22 mouse cellular contexts compared by ENCODE assay signal in the genomic region with DNA sequence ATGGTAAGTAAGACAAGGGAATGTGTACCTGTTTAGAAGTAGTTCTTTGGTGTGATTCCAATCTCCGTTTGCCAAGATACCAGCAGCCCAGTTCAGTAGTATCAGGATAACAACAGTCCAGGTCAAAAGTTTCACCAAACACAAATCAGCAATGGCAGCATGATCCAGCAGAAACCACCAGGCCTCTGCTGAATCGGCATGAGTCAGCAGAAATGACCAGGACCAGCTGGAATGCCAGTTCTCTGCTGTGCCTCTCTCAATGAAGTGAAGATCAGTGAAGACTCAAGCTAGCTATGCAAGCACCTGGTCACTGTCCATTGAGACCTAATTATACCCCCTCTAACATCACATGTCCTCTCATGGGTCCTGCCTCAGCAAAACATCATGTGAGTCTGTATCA. TPM values are rescaled to one million over a fixed set of nuclear protein-coding genes. Genes with fewer than 3 reads are reported as not detected.
DNase-seq lines count a peak whose midpoint lies in the region; ATAC-seq and TF ChIP-seq lines count a peak whose summit lies in the region.
"Had no signal": no experiment of that assay in that cellular context is flagged by ENCODE, and none has a peak within 500 bp of the region (broad histone marks: within the 10 kb centered on the region; RNA-seq: fewer than 3 reads in every experiment).

No protein-coding gene starts in this region.

- H3K27ac ChIP-seq in liver, embryonic 13.5 days, result no peak overlapping the region
- no peak overlapping the region for H3K27ac ChIP-seq in liver, embryonic 11.5 days (ENCODE audit: low read depth, low read length)
- H3K27ac ChIP-seq in ES-Bruce4 (ENCODE audit: insufficient read depth, low read length), result no peak overlapping the region
- H3K27ac ChIP-seq: embryonic facial prominence, embryonic 13.5 days; forebrain, embryonic 12.5 days; gastrocnemius, adult 2 months; hindbrain, embryonic 10.5 days; hindbrain, embryonic 14.5 days; intestine, embryonic 15.5 days had no signal

- peak; percentile 67; the same call in 1 of the 2 replicates for TF ChIP-seq EP300 in ES-Bruce4 (IDR thresholded peaks at IDR 0.05; ENCODE audit: insufficient read depth, low read depth, low read length)

- H3K4me1 ChIP-seq in liver, embryonic 13.5 days (replicated peaks), result no peaks in the 10 kb centered on the region
- no peaks in the 10 kb centered on the region for H3K4me1 ChIP-seq in liver, embryonic 11.5 days (replicated peaks; ENCODE audit: control insufficient read depth, insufficient read depth, low read length)
- no peaks in the 10 kb centered on the region for H3K4me1 ChIP-seq in ES-Bruce4 (ENCODE audit: control insufficient read depth, insufficient read depth, low read length)
- H3K4me1 ChIP-seq: intestine, embryonic 15.5 days had no signal

- H3K4me2 ChIP-seq in liver, embryonic 13.5 days, result no peak overlapping the region
- H3K4me2 ChIP-seq in liver, embryonic 11.5 days, result no peak overlapping the region
- H3K4me2 ChIP-seq: embryonic facial prominence, embryonic 13.5 days; forebrain, embryonic 12.5 days; heart, embryonic 12.5 days; hindbrain, embryonic 14.5 days; intestine, embryonic 15.5 days had no signal

- H3K27me3 ChIP-seq in liver, embryonic 13.5 days, result no peaks in the 10 kb centered on the region
- no peaks in the 10 kb centered on the region for H3K27me3 ChIP-seq in liver, embryonic 11.5 days (replicated peaks; ENCODE audit: control insufficient read depth, insufficient read depth, low read length)
- H3K27me3 ChIP-seq in ES-Bruce4 (ENCODE audit: control insufficient read depth, insufficient read depth, low read length, poor library complexity, severe bottlenecking), result no peaks in the 10 kb centered on the region
- H3K27me3 ChIP-seq: embryonic facial prominence, embryonic 13.5 days; Patski had no signal

- TF ChIP-seq CTCF in ES-Bruce4 (IDR thresholded peaks at IDR 0.05; ENCODE audit: low read depth, low read length), result no peak

- no peak overlapping the region for H3K9ac ChIP-seq in liver, embryonic 13.5 days
- H3K9ac ChIP-seq in liver, embryonic 11.5 days (ENCODE audit: low read depth, low read length), result no peak overlapping the region
- H3K9ac ChIP-seq in ES-Bruce4 (ENCODE audit: low read depth, poor library complexity, severe bottlenecking), result no peak overlapping the region
- H3K9ac ChIP-seq: embryonic facial prominence, embryonic 13.5 days; forebrain, embryonic 12.5 days; heart, embryonic 12.5 days; hindbrain, embryonic 14.5 days; intestine, embryonic 15.5 days had no signal

- 64% methylated on average over 2 of the region's 2 CpGs for WGBS in liver, embryonic 13.5 days (ENCODE audit: insufficient replicate concordance)
- WGBS in liver, embryonic 11.5 days, result 87% methylated on average over 2 of the region's 2 CpGs

- DNase-seq in liver, embryonic 13.5 days, result peak; percentile 15
- DNase-seq in liver, embryonic 11.5 days (ENCODE audit: low spot score), result no peak
- DNase-seq in R1 (ENCODE audit: low read depth, low spot score), result peak; percentile 50
- no peak for DNase-seq in frontal cortex, postnatal 25 days (ENCODE audit: low spot score in 2 of 2)
- DNase-seq in right cerebral cortex, postnatal 25 days, result no peak
- DNase-seq: adrenal gland, postnatal 14 days; cerebellum, adult 18-20 months; cerebellum, adult 9-11 months; cerebellum, postnatal 36 days; gastrocnemius, adult 2 months; gastrocnemius, postnatal 25 days had no signal

- H3K9me3 ChIP-seq in liver, embryonic 13.5 days (replicated peaks), result no peaks in the 10 kb centered on the region
- no peaks in the 10 kb centered on the region for H3K9me3 ChIP-seq in liver, embryonic 11.5 days (ENCODE audit: control insufficient read depth, low read length)
- H3K9me3 ChIP-seq in ES-Bruce4 (replicated peaks; ENCODE audit: control insufficient read depth, insufficient read depth, low read length, poor library complexity, severe bottlenecking), result no peaks in the 10 kb centered on the region
- H3K9me3 ChIP-seq: embryonic facial prominence, embryonic 13.5 days; heart, embryonic 12.5 days; intestine, embryonic 15.5 days had no signal

- no peak for TF ChIP-seq POLR2A in ES-Bruce4 (IDR thresholded peaks at IDR 0.05; ENCODE audit: insufficient read depth, low read length)

- no peak overlapping the region for H3K4me3 ChIP-seq in liver, embryonic 13.5 days (replicated peaks)
- H3K4me3 ChIP-seq in liver, embryonic 11.5 days (ENCODE audit: low read depth, low read length), result no peak overlapping the region
- no peak overlapping the region for H3K4me3 ChIP-seq in ES-Bruce4 (ENCODE audit: low read depth, low read length)
- H3K4me3 ChIP-seq: embryonic facial prominence, embryonic 13.5 days; forebrain, embryonic 12.5 days; gastrocnemius, adult 2 months; heart, embryonic 12.5 days; hindbrain, embryonic 10.5 days; intestine, embryonic 15.5 days had no signal

- no peaks in the 10 kb centered on the region for H3K36me3 ChIP-seq in liver, embryonic 13.5 days
- no peaks in the 10 kb centered on the region for H3K36me3 ChIP-seq in liver, embryonic 11.5 days (ENCODE audit: control insufficient read depth, insufficient read depth, low read length)
- no peaks in the 10 kb centered on the region for H3K36me3 ChIP-seq in ES-Bruce4 (ENCODE audit: control insufficient read depth, insufficient read depth, low read length, poor library complexity, severe bottlenecking)
- H3K36me3 ChIP-seq: embryonic facial prominence, embryonic 13.5 days; forebrain, embryonic 12.5 days; heart, embryonic 12.5 days; hindbrain, embryonic 10.5 days; intestine, embryonic 15.5 days had no signal

- no peak for ATAC-seq in liver, embryonic 13.5 days (ENCODE audit: low read depth)
- ATAC-seq in liver, embryonic 11.5 days (replicated peaks; ENCODE audit: low FRiP score), result no peak
- ATAC-seq in activated CD4-positive, CD25-positive, alpha-beta regulatory T cell, adult 4 months, result no peak
- ATAC-seq: forebrain, embryonic 16.5 days; intestine, embryonic 15.5 days; Patski had no signal

RNA-seq across cellular contexts. Expression of a gene that starts 17.0 kb away (rescaled TPM):
- not detected in 2 replicates for polyA plus RNA-seq in liver, embryonic 13.5 days (2015; fragmentation: Nextera tagmentation; extraction: Ambion mirVana)
- not detected in 2 replicates for polyA plus RNA-seq in liver, embryonic 11.5 days (2014; fragmentation: Nextera tagmentation; extraction: Ambion mirVana)
- polyA plus RNA-seq in ES-Bruce4 (2011; ENCODE audit: insufficient read depth, insufficient read length, low read depth, missing spikeins), result not detected in 2 replicates
- polyA plus RNA-seq in activated CD4-positive, CD25-positive, alpha-beta regulatory T cell, adult 4 months (2017; shearing (Covaris generic)), result not detected
- polyA plus RNA-seq: C2C12, Patski had no signal

RNA-seq across cellular contexts. Expression of a gene that starts 56.4 kb away (rescaled TPM):
- polyA plus RNA-seq in liver, embryonic 13.5 days (2015; fragmentation: Nextera tagmentation; extraction: Ambion mirVana), result 0.28 and 0.29 TPM in 2 replicates
- 2.4 and 3.0 TPM in 2 replicates for polyA plus RNA-seq in liver, embryonic 11.5 days (2014; fragmentation: Nextera tagmentation; extraction: Ambion mirVana)
- 0.32 and 0.48 TPM in 2 replicates for polyA plus RNA-seq in ES-Bruce4 (2011; ENCODE audit: insufficient read depth, insufficient read length, low read depth, missing spikeins)
- polyA plus RNA-seq in activated CD4-positive, CD25-positive, alpha-beta regulatory T cell, adult 4 months (2017; shearing (Covaris generic)), result under 1 TPM in 1 of 2 experiments, not detected in 1; 0.25 TPM

RNA-seq across cellular contexts. Expression of a gene that starts 59.6 kb away (rescaled TPM):
- polyA plus RNA-seq in liver, embryonic 13.5 days (2015; fragmentation: Nextera tagmentation; extraction: Ambion mirVana), result not detected in 2 replicates
- not detected in 2 replicates for polyA plus RNA-seq in liver, embryonic 11.5 days (2014; fragmentation: Nextera tagmentation; extraction: Ambion mirVana)
- polyA plus RNA-seq in ES-Bruce4 (2011; ENCODE audit: insufficient read depth, insufficient read length, low read depth, missing spikeins), result not detected in 2 replicates
- not detected for polyA plus RNA-seq in activated CD4-positive, CD25-positive, alpha-beta regulatory T cell, adult 4 months (2017; shearing (Covaris generic))
- polyA plus RNA-seq: C2C12; embryonic facial prominence, embryonic 13.5 days; intestine, embryonic 15.5 days; Patski had no signal

Comparison
In these comparisons a context has a peak if more than half of its experiments do, and no peak if none do; other contexts are left out.
1. DNase-seq: peak in liver, embryonic 13.5 days (single experiment) and R1 (single experiment); none in liver, embryonic 11.5 days (single experiment), frontal cortex, postnatal 25 days (0 of 2) and right cerebral cortex, postnatal 25 days (single experiment).